ENCODE assay signal across 8 mouse cellular contexts in the genomic region with DNA sequence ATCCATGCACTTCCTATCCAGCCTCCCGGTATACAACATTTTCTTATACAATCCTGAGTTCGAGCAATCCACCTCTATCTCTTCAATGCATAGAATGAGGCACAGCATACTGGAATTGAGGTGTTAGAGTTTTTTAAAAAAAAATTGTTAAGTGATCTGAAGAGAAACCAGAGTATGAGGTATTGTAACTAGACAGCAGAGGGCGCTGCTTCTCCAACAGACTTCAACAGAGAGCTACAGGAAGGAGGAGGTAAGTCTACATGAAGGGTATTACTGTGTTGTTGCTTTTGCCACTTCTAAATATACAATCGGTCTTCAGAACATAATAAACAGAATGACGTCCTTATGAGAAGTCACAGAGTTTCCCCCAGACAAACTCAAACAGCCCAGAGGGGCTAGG.
A peak's percentile ranks its signal among the peaks of the same experiment; 100 is the strongest.
DNase-seq lines count a peak whose midpoint lies in the region; ATAC-seq lines count a peak whose summit lies in the region.

No protein-coding gene starts in this region.

- ATAC-seq in monocyte, adult 5-6 weeks (replicated peaks; ENCODE audit: insufficient number of reproducible peaks, low FRiP score, low TSS enrichment, poor library complexity, severe bottlenecking), result no peak
- ATAC-seq in granulocyte monocyte progenitor cell, adult 5-6 weeks (replicated peaks; ENCODE audit: poor library complexity, severe bottlenecking), result no peak

- peak; percentile 23 for DNase-seq in kidney, adult 9 months
- DNase-seq in kidney, adult 11 months, result no peak
- DNase-seq in A20 (ENCODE audit: low read depth, low spot score), result peak; percentile 63
- DNase-seq in NIH3T3 (ENCODE audit: low read depth), result peak; percentile 67
- peak; percentile 36 to 59 for DNase-seq in kidney, postnatal 25 days
- no peak for DNase-seq in frontal cortex, postnatal 14 days (ENCODE audit: low spot score in 2 of 2)

Comparison
In these comparisons a context has a peak if more than half of its experiments do, and no peak if none do; other contexts are left out.
1. DNase-seq: peak in kidney, adult 9 months (single experiment), A20 (single experiment), NIH3T3 (single experiment) and kidney, postnatal 25 days (2 of 2); none in kidney, adult 11 months (single experiment) and frontal cortex, postnatal 14 days (0 of 2).